Mouse (Mus musculus): ENCODE measurements around the gene Tspan7.

DNA sequence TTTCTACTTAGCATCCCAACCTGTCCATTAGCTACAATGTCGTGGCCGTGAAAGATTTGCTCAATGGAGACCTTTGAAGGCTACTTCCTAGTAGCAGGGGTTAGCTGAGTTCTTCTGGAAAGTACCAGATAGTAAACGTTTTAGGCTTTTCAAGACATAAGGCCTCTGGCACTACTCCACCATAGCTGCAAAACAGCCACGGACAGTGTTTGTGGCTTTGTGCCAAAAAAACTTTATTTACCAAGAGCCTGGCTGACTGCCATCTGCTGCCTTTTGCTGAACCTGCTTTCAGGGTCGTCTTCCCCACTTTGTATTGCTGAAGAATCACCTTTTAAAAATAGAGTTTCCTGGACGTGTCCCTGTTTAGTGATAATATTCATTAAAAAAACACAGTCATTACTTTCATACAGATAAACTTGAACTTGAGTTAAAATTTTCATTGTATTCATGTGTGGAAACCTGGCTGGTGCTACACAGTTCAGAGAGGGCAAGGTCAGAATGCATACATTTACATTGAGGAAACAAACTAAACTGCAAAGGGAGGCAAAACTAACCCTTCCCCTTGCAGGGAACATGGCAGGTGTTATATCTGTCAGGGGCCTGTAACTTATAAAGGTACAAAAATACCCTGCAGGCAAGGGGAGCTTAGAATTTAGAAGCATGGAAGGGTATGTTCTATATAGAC lies 54.7 kb downstream of the Tspan7 start:
- TF ChIP-seq CTCF (IDR thresholded peaks at IDR 0.05; ENCODE audit: control insufficient read depth, insufficient read depth, low read length) (no peak), POLR2A (IDR thresholded peaks at IDR 0.05; ENCODE audit: borderline replicate concordance, control insufficient read depth, low read depth, low read length) (no peak)
